Mouse (Mus musculus): ENCODE data around the gene Gcnt7.

- TF ChIP-seq CTCF (IDR thresholded peaks at IDR 0.05; ENCODE audit: low read depth) (peak; percentile 92), EP300 (IDR thresholded peaks at IDR 0.05; ENCODE audit: low read depth) (no peak)
These were observed 42.9 kb upstream of the Gcnt7 start for GRCm38 (mm10) chr2:172501341-172501740.
